Mouse (Mus musculus) heart, adult 2 months (tissue): ENCODE measurements around the gene Fyb. TPM values are rescaled to one million over a fixed set of nuclear protein-coding genes. Genes with fewer than 3 reads are reported as not detected.

Experiments used
- DNase-seq, 2 experiments: peaks; one replicate each; pipeline ENCODE4 v3.0.0; 2021
- H3K27ac ChIP-seq: fragments of 200-600 bp; 2 replicates; pipeline ENCODE4 v1.8.1; 2022
- H3K27me3 ChIP-seq: fragments of 200-500 bp; 2 replicates; pipeline ENCODE4 v1.6.1; 2012; ENCODE audit warnings: mild to moderate bottlenecking, low read length, inconsistent platforms, mixed read lengths; ENCODE audit not compliant: control insufficient read depth, insufficient read depth
- H3K36me3 ChIP-seq: fragments of 200-500 bp; 2 replicates; pipeline ENCODE4 v1.6.1; 2012; ENCODE audit warnings: low read length, inconsistent platforms; ENCODE audit not compliant: control insufficient read depth, insufficient read depth
- H3K4me1 ChIP-seq: fragments of 200-500 bp; 2 replicates; pipeline ENCODE4 v1.6.1; 2011; ENCODE audit warnings: low read length; ENCODE audit not compliant: control insufficient read depth, insufficient read depth
- H3K4me3 ChIP-seq: fragments of 200-600 bp; 2 replicates; pipeline ENCODE4 v1.8.1; 2022
- H3K79me2 ChIP-seq: fragments of 200-500 bp; replicated peaks from 2 replicates; pipeline ENCODE4 v1.6.1; 2012; ENCODE audit warnings: mild to moderate bottlenecking, inconsistent platforms, low read length, moderate library complexity, mixed read lengths; ENCODE audit not compliant: control insufficient read depth, insufficient read depth
- H3K9ac ChIP-seq: fragments of 200-500 bp; 2 replicates; pipeline ENCODE4 v1.6.1; 2012; ENCODE audit warnings: low read depth, mild to moderate bottlenecking, control low read depth, inconsistent platforms, low read length, mixed read lengths
- CTCF ChIP-seq: fragments of 200-600 bp; IDR thresholded peaks from 2 replicates; pipeline ENCODE4 v1.8.1; 2022; ENCODE audit warnings: antibody characterized with exemption, mild to moderate bottlenecking, moderate library complexity
- EP300 ChIP-seq: fragments of 200-500 bp; IDR thresholded peaks from 2 replicates; pipeline ENCODE4 v1.6.1; 2011; ENCODE audit warnings: low read depth, low read length, control low read depth; ENCODE audit not compliant: insufficient read depth
- POLR2A ChIP-seq: fragments of 200-500 bp; IDR thresholded peaks from 2 replicates; pipeline ENCODE4 v1.6.1; 2011; ENCODE audit warnings: mild to moderate bottlenecking, low read depth, low read length, control low read depth; ENCODE audit not compliant: insufficient read depth
- WGBS: fragments of 180-500 bp; shearing (Covaris S2); methylation state at CpG from one replicate; pipeline ENCODE4 v1.1.7; 2018; 5-methylcytosine and 5-hydroxymethylcytosine counted together
- intact Hi-C: fragments of 180-260 bp; cut with DNase I; formaldehyde crosslinking; loops from one replicate; pipeline ENCODE4 v1.15.1; 2025
- polyA plus RNA-seq: library from polyadenylated mRNA; depleted of rRNA; stranded (reverse); fragments of >200 nt; gene quantifications from 2 replicates; pipeline ENCODE4 v1.2.3, GENCODE M21; 2012
- total RNA-seq, 2 experiments: library from RNA; stranded (reverse); gene quantifications; 2 replicates each; pipeline ENCODE4 v1.2.3; 2021

Fyb gene
- total and polyA plus RNA-seq, 3 experiments, result 4.1 to 45.7 (median 25.2) TPM

- intact Hi-C loops, result loop anchor here (10.0 kb wide), 2 partner anchors 119 to 121 kb away; no protein-coding TSS in a partner anchor
- H3K4me3 ChIP-seq, result no peak overlapping the region
- peak overlapping the region; percentile 57 for H3K27ac ChIP-seq
- peaks cover 2% of the 10 kb centered on the region for H3K4me1 ChIP-seq
- H3K9ac ChIP-seq, result no peak overlapping the region
- 3% methylated on average over 6 of the region's 6 CpGs for WGBS
- H3K27me3 ChIP-seq, result no peaks in the 10 kb centered on the region
- peak in 1 of 2 experiments; percentile 26 for DNase-seq
- no peaks in the 10 kb centered on the region for H3K79me2 ChIP-seq
- TF ChIP-seq EP300, result no peak
- TF ChIP-seq POLR2A, result no peak
- peak; percentile 91 for TF ChIP-seq CTCF
- H3K36me3 ChIP-seq, result no peaks in the 10 kb centered on the region
These were observed 103.0 kb downstream of the Fyb start for GRCm38 (mm10) chr15:6625607-6626033.

GRCm38 (mm10) chr15:6626123-6626522 lies 103.5 kb downstream of the Fyb start:
- no peak overlapping the region for H3K9ac ChIP-seq
- H3K79me2 ChIP-seq, result no peaks in the 10 kb centered on the region
- WGBS, result 48% methylated on average over 5 of the region's 5 CpGs
- no peaks in the 10 kb centered on the region for H3K36me3 ChIP-seq
- no peak overlapping the region for H3K4me3 ChIP-seq
- no peaks in the 10 kb centered on the region for H3K27me3 ChIP-seq
- no peak for DNase-seq
- no peak for TF ChIP-seq CTCF
- peaks cover 2% of the 10 kb centered on the region for H3K4me1 ChIP-seq
- peak overlapping the region; percentile 57 for H3K27ac ChIP-seq
- intact Hi-C loops, result loop anchor here (10.0 kb wide), 2 partner anchors 119 to 121 kb away; no protein-coding TSS in a partner anchor

DNA sequence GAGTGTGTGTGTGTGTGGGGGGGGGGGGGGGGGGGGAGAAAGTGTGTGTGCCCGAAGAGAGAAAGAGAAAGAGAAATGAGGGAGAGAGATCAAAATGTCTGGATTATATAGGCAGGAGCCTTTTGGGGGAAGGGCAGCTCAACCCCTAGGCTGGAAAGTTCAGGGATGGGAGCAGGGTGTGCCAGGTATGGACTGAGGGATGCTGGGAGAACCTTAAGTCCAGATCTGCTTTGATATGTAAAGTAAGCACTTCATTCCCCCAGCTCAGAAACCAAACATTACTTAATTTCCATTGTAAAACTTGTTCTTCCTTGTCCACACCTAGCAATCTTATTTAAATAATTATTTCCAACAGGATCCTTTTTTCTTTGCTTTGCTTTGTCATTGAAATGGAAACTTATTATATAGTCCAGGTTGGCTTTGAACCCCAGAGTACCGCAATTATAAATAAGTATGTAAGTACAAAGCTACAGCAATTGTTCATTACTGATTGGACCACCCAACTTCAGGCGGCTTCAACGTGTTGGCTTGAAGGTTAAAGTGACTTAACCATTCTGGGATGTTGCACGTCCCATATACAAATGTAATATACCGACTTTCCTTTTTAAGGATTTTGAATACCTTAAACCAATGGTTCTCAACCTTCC lies 105.9 kb downstream of the Fyb start:
- Histone ChIP-seq H3K27ac (no peak overlapping the region), H3K4me1 (peaks cover 2% of the 10 kb centered on the region), H3K36me3 (no peaks in the 10 kb centered on the region), H3K4me3 (no peak overlapping the region), H3K27me3 (no peaks in the 10 kb centered on the region), H3K79me2 (no peaks in the 10 kb centered on the region), H3K9ac (no peak overlapping the region)
- no peak for DNase-seq
- no peak for TF ChIP-seq POLR2A
- no peak for TF ChIP-seq EP300
- no peak for TF ChIP-seq CTCF
- intact Hi-C loops, result loop anchor here (10.0 kb wide), 2 partner anchors 116 to 124 kb away; no protein-coding TSS in a partner anchor
- WGBS, result 85% methylated on average over 6 of the region's 6 CpGs

DNA sequence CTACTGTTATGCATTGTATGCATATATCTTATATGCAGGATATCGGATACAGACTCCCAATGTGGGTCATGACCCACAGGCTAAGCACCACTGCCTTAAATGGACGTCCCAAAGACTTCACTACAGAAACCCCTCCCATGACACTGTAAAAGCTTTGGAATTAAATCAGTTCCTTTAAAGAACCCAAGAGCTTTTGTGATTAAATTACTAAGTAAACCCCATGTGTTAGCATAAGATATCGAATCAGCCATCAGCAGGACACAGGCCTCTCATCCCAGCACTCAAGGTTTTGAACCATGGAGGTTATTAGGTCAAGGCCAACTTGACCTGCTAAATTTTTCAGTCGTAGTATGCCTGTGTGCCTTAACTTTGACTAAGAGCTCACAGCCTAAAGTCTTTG lies 106.5 kb downstream of the Fyb start:
- H3K27ac ChIP-seq, result no peak overlapping the region
- TF ChIP-seq EP300 (no peak), POLR2A (no peak)
- H3K4me3 ChIP-seq, result no peak overlapping the region
- no peaks in the 10 kb centered on the region for H3K36me3 ChIP-seq
- H3K4me1 ChIP-seq, result peaks cover 2% of the 10 kb centered on the region
- 80% methylated on average over 4 of the region's 4 CpGs for WGBS
- H3K27me3 ChIP-seq, result no peaks in the 10 kb centered on the region
- intact Hi-C loops, result loop anchor here (10.0 kb wide), 2 partner anchors 116 to 124 kb away; no protein-coding TSS in a partner anchor
- DNase-seq, result no peak
- H3K9ac ChIP-seq, result no peak overlapping the region
- H3K79me2 ChIP-seq, result no peaks in the 10 kb centered on the region

GRCm38 (mm10) chr15:6635405-6635804 lies 112.8 kb downstream of the Fyb start:
- Histone ChIP-seq H3K4me1 (no peaks in the 10 kb centered on the region), H3K9ac (no peak overlapping the region), H3K27me3 (no peaks in the 10 kb centered on the region), H3K36me3 (no peaks in the 10 kb centered on the region), H3K27ac (no peak overlapping the region), H3K79me2 (no peaks in the 10 kb centered on the region), H3K4me3 (no peak overlapping the region)
- TF ChIP-seq EP300 (no peak), CTCF (no peak), POLR2A (no peak)
- intact Hi-C loops, result no loop called here
- DNase-seq, result no peak
- 57% methylated on average over 3 of the region's 3 CpGs for WGBS

DNA sequence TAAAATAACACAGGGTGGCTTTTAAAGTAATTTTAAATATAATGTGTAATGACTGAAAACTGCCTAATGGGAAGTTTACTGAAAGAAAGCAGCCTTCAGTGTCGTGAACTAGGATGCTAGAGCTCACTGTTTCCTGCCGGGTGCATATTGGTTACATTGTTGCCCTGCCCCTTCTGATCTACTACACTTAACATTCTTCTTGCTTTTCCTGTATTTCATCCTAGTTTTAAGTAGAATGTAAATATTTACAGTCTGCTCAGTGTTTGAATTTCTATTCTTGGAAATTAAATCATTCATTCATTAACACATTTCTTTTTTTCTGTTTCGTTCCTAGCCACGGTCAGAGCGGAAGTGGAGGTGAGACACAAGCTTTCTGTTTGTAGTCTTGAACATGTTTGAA lies 119.6 kb downstream of the Fyb start:
- TF ChIP-seq EP300 (no peak), POLR2A (no peak), CTCF (no peak)
- Histone ChIP-seq H3K36me3 (no peaks in the 10 kb centered on the region), H3K9ac (no peak overlapping the region), H3K4me3 (no peak overlapping the region), H3K4me1 (no peaks in the 10 kb centered on the region), H3K27ac (no peak overlapping the region), H3K79me2 (no peaks in the 10 kb centered on the region), H3K27me3 (no peaks in the 10 kb centered on the region)
- WGBS, result 62% methylated on average over 5 of the region's 5 CpGs
- no peak for DNase-seq
- intact Hi-C loops, result no loop called here
